Mouse (Mus musculus) hindbrain, embryonic 13.5 days (tissue): ENCODE measurements at regions not wholly inside any gene's neighbourhood (a gene's known extent, or its start where the extent isn't known, plus 50 kb on each side); places are given as distances from the start of the nearest gene placed in this dataset.

Source experiments
- ATAC-seq: fragments of 200-750 bp; cut with Nextera tagmentation; 2 replicates; pipeline ENCODE4 v1.8.0; 2017; ENCODE audit warnings: moderate TSS enrichment; ENCODE audit not compliant: low FRiP score
- H3K27ac ChIP-seq: fragments of 300-500 bp; sonication (generic); 2 replicates; pipeline ENCODE4 v1.5.1; 2015; ENCODE audit warnings: inconsistent platforms, mild to moderate bottlenecking, moderate library complexity
- H3K27me3 ChIP-seq: fragments of 300-500 bp; sonication (generic); 2 replicates; pipeline ENCODE4 v1.6.1; 2015; ENCODE audit warnings: mild to moderate bottlenecking, inconsistent platforms
- H3K36me3 ChIP-seq: fragments of 300-500 bp; sonication (generic); 2 replicates; pipeline ENCODE4 v1.6.1; 2015; ENCODE audit warnings: mild to moderate bottlenecking, inconsistent platforms
- H3K4me1 ChIP-seq: fragments of 300-500 bp; sonication (generic); replicated peaks from 2 replicates; pipeline ENCODE4 v1.6.1; 2015; ENCODE audit warnings: inconsistent platforms
- H3K4me2 ChIP-seq: fragments of 300-500 bp; sonication (generic); 2 replicates; pipeline ENCODE4 v1.6.1; 2015; ENCODE audit warnings: inconsistent platforms, mild to moderate bottlenecking, moderate library complexity
- H3K4me3 ChIP-seq: fragments of 300-500 bp; sonication (generic); 2 replicates; pipeline ENCODE4 v1.5.1; 2015; ENCODE audit warnings: mild to moderate bottlenecking, inconsistent platforms
- H3K9ac ChIP-seq: fragments of 300-500 bp; sonication (generic); 2 replicates; pipeline ENCODE4 v1.6.1; 2015; ENCODE audit warnings: mild to moderate bottlenecking, inconsistent platforms
- H3K9me3 ChIP-seq: fragments of 300-500 bp; sonication (generic); 2 replicates; pipeline ENCODE4 v1.6.1; 2016; ENCODE audit warnings: inconsistent platforms
- WGBS: fragments of 180-500 bp; shearing (Covaris S2); methylation state at CpG from one replicate; pipeline ENCODE4 v1.1.7; 2015; 5-methylcytosine and 5-hydroxymethylcytosine counted together

- Histone ChIP-seq H3K4me2 (peak overlapping the region; percentile 42), H3K9me3 (no peaks in the 10 kb centered on the region), H3K4me1 (peaks cover 14% of the 10 kb centered on the region), H3K4me3 (0 out of 2 replicates have a peak overlapping the region, but pooled peaks have one; percentile 9), H3K27me3 (no peaks in the 10 kb centered on the region), H3K27ac (peak overlapping the region; percentile 79), H3K9ac (peak overlapping the region; percentile 55), H3K36me3 (no peaks in the 10 kb centered on the region)
- 36% methylated on average over 17 of the region's 17 CpGs for WGBS
- ATAC-seq = peak; percentile 88
Measured at GRCm38 (mm10) chr12:69446468-69447321, 74.4 kb upstream of the Gm9887 start.

DNA sequence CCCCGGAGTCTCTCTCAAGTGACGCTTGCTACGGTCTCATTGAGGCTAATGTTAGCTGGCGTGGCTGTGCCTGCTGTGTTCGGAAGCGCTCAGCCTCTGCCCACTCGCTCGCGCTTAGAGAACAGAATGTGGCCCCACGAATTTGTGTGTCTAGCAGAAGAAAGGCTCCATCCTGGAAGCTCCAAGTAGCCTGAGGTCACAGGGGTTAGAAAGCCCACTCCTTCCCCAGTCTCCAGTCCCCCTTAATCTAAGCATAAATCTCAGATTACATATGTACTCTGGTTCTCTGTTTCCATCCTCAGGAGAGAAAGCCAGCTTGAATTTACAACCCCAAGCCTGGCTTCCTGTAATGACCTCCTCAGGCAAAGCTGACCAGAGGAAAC is 73.8 kb upstream of the Gm9887 start:
- Histone ChIP-seq H3K9me3 (no peaks in the 10 kb centered on the region), H3K27ac (peak overlapping the region; percentile 79), H3K4me3 (0 out of 2 replicates have a peak overlapping the region, but pooled peaks have one; percentile 9), H3K4me1 (peaks cover 14% of the 10 kb centered on the region), H3K9ac (peak overlapping the region; percentile 55), H3K4me2 (peak overlapping the region; percentile 42), H3K27me3 (no peaks in the 10 kb centered on the region), H3K36me3 (no peaks in the 10 kb centered on the region)
- WGBS = 16% methylated on average over 10 of the region's 10 CpGs
- peak; percentile 82 for ATAC-seq

DNA sequence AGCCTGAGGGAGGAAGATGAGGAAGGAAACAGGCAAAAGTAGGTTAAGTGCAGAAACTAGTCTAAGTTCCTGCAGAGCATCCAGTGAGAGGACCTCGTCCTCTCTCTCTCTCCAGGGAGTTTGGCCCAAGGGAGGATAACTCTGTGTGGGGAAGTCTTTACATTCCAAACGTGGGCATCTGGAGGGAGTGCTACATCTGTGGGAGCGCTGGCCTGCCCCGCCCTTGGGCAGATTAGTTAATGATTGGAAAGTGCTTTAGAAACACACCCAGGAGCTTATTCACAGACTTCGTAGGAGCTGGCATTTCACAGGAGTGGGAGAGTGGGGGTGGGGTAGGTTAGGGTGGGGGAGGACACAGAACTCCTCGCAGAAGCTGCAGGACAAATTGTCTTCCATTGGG is 70.1 kb upstream of the Gm9887 start:
- H3K36me3 ChIP-seq = no peaks in the 10 kb centered on the region
- no peaks in the 10 kb centered on the region for H3K27me3 ChIP-seq
- H3K9me3 ChIP-seq = no peaks in the 10 kb centered on the region
- H3K4me3 ChIP-seq = no peak overlapping the region
- H3K27ac ChIP-seq = no peak overlapping the region
- H3K9ac ChIP-seq = no peak overlapping the region
- no peak overlapping the region for H3K4me2 ChIP-seq
- WGBS = 22% methylated on average over 6 of the region's 6 CpGs
- H3K4me1 ChIP-seq = peaks cover 14% of the 10 kb centered on the region
- no peak for ATAC-seq

GRCm38 (mm10) chr12:69441764-69442163 is 69.5 kb upstream of the Gm9887 start:
- 91% methylated on average over 4 of the region's 4 CpGs for WGBS
- Histone ChIP-seq H3K9ac (no peak overlapping the region), H3K36me3 (no peaks in the 10 kb centered on the region), H3K9me3 (no peaks in the 10 kb centered on the region), H3K4me1 (peaks cover 9% of the 10 kb centered on the region), H3K27ac (no peak overlapping the region), H3K4me2 (no peak overlapping the region), H3K4me3 (no peak overlapping the region), H3K27me3 (no peaks in the 10 kb centered on the region)
- ATAC-seq = no peak

- Histone ChIP-seq H3K9me3 (peaks cover 7% of the 10 kb centered on the region), H3K4me3 (no peak overlapping the region), H3K9ac (no peak overlapping the region), H3K36me3 (no peaks in the 10 kb centered on the region), H3K27me3 (no peaks in the 10 kb centered on the region), H3K4me1 (no peaks in the 10 kb centered on the region), H3K4me2 (no peak overlapping the region), H3K27ac (no peak overlapping the region; the same call in 1 of the 2 replicates)
- 87% methylated on average over 5 of the region's 5 CpGs for WGBS
- ATAC-seq = no peak
Measured at GRCm38 (mm10) chr12:69438271-69438670, 66.0 kb upstream of the Gm9887 start.

GRCm38 (mm10) chr12:69436839-69437501 is 64.7 kb upstream of the Gm9887 start:
- no peak for ATAC-seq
- Histone ChIP-seq H3K4me3 (no peak overlapping the region), H3K27me3 (no peaks in the 10 kb centered on the region), H3K36me3 (no peaks in the 10 kb centered on the region), H3K27ac (no peak overlapping the region), H3K9ac (no peak overlapping the region), H3K4me2 (no peak overlapping the region), H3K9me3 (peaks cover 9% of the 10 kb centered on the region), H3K4me1 (no peaks in the 10 kb centered on the region)
- 20% methylated on average over 10 of the region's 10 CpGs for WGBS

DNA sequence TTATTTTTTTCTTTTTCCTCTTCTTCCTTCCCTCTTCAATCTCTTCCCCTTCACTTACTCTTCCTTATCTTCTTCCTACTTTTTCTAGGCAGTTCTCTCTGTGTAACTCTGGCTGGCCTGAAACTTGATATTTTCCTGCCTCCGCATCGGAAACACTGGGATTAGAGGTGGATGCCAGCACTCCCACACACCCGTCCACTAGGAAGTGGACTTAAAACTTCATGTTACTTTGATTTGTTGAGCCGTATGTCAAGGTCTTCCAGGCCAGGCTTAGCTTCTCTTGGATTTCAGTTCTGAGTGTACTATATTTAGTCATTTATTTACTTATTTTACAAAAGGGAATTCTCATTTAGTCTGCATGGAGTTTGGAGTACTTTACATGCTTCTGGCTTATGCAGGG is 62.1 kb upstream of the Gm9887 start:
- Histone ChIP-seq H3K9me3 (peaks cover 9% of the 10 kb centered on the region), H3K4me3 (no peak overlapping the region), H3K27ac (no peak overlapping the region), H3K27me3 (no peaks in the 10 kb centered on the region), H3K9ac (no peak overlapping the region), H3K4me2 (no peak overlapping the region), H3K36me3 (no peaks in the 10 kb centered on the region), H3K4me1 (no peaks in the 10 kb centered on the region)
- 80% methylated on average over 4 of the region's 4 CpGs for WGBS
- no peak for ATAC-seq

DNA sequence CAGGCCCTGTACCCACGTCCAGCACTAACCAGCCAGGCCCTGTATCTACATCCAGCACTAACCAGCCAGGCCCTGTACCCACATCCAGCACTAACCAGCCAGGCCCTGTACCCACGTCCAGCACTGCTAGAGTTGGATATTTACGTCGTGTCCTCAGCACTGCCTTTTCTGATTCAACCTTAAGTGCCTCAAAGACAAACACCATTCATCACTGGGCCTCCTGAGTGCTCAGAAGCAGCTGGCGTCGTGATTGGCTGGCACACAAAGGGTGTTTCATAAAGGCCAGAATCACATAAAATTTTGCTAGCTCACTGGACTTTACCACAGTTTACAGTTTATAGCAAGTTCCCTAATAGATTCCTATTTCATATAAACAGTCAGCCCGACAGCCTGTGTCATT is 59.8 kb upstream of the Gm9887 start:
- WGBS = 45% methylated on average over 7 of the region's 7 CpGs
- H3K9me3 ChIP-seq = peaks cover 9% of the 10 kb centered on the region
- H3K27ac ChIP-seq = no peak overlapping the region
- H3K4me3 ChIP-seq = no peak overlapping the region
- no peaks in the 10 kb centered on the region for H3K4me1 ChIP-seq
- no peak overlapping the region for H3K9ac ChIP-seq
- ATAC-seq = no peak
- no peaks in the 10 kb centered on the region for H3K36me3 ChIP-seq
- H3K27me3 ChIP-seq = no peaks in the 10 kb centered on the region
- no peak overlapping the region for H3K4me2 ChIP-seq

GRCm38 (mm10) chr12:69428108-69428507 is 55.9 kb upstream of the Gm9887 start:
- no peak for ATAC-seq
- peaks cover 2% of the 10 kb centered on the region; the same call in 1 of the 2 replicates for H3K9me3 ChIP-seq

GRCm38 (mm10) chr12:69425610-69426009 is 53.4 kb upstream of the Gm9887 start:
- Histone ChIP-seq H3K36me3 (no peaks in the 10 kb centered on the region), H3K9me3 (0 out of 2 replicates have a peak, but pooled peaks cover 6% of the 10 kb centered on the region), H3K4me2 (no peak overlapping the region), H3K4me3 (no peak overlapping the region), H3K9ac (no peak overlapping the region), H3K27ac (no peak overlapping the region), H3K4me1 (peaks cover 4% of the 10 kb centered on the region), H3K27me3 (no peaks in the 10 kb centered on the region)
- 96% methylated on average over 3 of the region's 3 CpGs for WGBS
- no peak for ATAC-seq

More at GRCm38 (mm10) chr12:69428108-69428507, 55.9 kb upstream of the Gm9887 start:
- H3K4me3 ChIP-seq = no peak overlapping the region
- no peak overlapping the region for H3K27ac ChIP-seq
- no peaks in the 10 kb centered on the region for H3K27me3 ChIP-seq
- no peak overlapping the region for H3K4me2 ChIP-seq
- whole genome bisulfite sequencing = 33% methylated on average over 6 of the region's 6 CpGs
- no peaks in the 10 kb centered on the region for H3K36me3 ChIP-seq
- H3K4me1 ChIP-seq = peaks cover 4% of the 10 kb centered on the region
- no peak overlapping the region for H3K9ac ChIP-seq

DNA sequence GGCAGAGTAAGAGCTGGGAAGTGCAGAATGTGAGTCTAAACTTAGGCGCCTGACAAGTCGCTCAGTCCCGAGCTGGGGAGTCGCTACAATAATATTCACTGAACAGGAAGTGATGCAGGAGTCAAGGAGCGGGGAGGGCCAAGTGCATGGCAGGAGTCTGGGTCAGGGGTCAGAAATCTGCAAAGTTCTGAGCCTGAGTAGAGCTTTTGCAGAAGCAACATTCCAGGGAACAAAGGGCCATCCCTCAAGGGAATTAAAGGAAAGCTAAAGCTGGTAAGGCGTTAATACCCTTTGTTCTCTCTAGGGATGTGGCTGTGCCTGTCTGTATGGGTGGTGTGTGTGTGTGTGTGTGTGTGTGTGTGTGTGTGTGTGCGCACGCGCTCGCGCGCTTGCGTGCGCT is 52.7 kb upstream of the Gm9887 start:
- Histone ChIP-seq H3K9ac (no peak overlapping the region), H3K4me3 (no peak overlapping the region), H3K4me1 (peaks cover 4% of the 10 kb centered on the region), H3K4me2 (no peak overlapping the region), H3K9me3 (0 out of 2 replicates have a peak, but pooled peaks cover 6% of the 10 kb centered on the region), H3K27me3 (no peaks in the 10 kb centered on the region), H3K27ac (no peak overlapping the region), H3K36me3 (no peaks in the 10 kb centered on the region)
- WGBS = 59% methylated on average over 14 of the region's 14 CpGs
- no peak for ATAC-seq
